Mouse (Mus musculus): Measurements from ENCODE around the gene Macrod2. TPM values are rescaled to one million over a fixed set of nuclear protein-coding genes. Genes with fewer than 3 reads are reported as not detected.

Gene Macrod2
- polyA plus RNA-seq, 1 experiment from 2014 or later = 45.9 TPM

DNA sequence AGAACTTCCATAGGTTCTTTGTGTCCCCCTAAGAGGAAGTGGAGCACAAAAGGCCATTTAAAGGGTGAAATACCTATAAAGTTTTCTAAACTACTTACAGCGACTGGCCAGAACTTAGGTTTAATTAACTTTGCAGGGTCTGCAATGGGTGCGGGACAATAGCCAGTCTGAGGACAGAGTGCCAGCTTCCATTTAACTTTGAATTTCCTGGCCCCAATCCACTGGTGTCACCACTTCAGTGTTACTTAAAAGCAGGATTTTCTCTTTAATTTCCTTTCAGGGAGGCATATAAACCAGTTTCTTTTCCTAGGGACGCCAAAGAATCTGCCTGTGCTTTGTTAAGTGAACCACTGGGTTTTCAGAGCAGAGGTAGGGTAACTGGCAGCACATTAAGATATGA, 303.5 kb downstream of the Macrod2 start:
- Histone ChIP-seq H3K27me3 (ENCODE audit: control insufficient read depth, insufficient read depth, low read length) (no peaks in the 10 kb centered on the region), H3K4me2 (no peak overlapping the region), H3K27ac (ENCODE audit: low read depth, low read length) (no peak overlapping the region), H3K4me1 (ENCODE audit: control insufficient read depth, insufficient read depth, low read length) (peaks cover 17% of the 10 kb centered on the region), H3K9ac (ENCODE audit: low read length) (no peak overlapping the region), H3K9me3 (ENCODE audit: control insufficient read depth, low read length) (no peaks in the 10 kb centered on the region), H3K4me3 (ENCODE audit: low read depth, low read length) (no peak overlapping the region), H3K36me3 (ENCODE audit: control insufficient read depth, insufficient read depth, low read length) (no peaks in the 10 kb centered on the region)
- DNase-seq (ENCODE audit: low spot score, missing footprints) (peak; percentile 88), ATAC-seq (ENCODE audit: low FRiP score) (no peak)
- WGBS = 10% methylated on average over 3 of the region's 3 CpGs

DNA sequence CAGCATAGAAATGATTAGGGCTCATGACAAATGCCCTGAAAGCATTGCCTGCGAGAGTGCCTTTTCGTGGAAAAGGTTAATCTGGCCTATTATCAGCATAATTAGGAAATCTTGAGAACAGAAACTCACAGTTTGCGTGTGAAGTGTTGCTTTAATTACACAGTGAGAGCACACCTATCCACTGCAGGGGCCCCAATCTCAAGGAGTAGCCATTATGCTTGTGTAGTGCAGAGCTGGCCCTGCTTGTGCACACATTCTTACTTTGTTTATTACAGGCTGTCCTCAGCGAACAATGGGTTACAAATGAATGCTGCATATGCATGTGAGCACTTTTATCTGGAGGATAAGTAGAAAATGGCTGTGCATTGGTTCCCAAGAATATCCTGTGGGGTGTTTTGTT, 308.3 kb downstream of the Macrod2 start:
- Histone ChIP-seq H3K36me3 (ENCODE audit: control insufficient read depth, insufficient read depth, low read length) (no peaks in the 10 kb centered on the region), H3K9me3 (ENCODE audit: control insufficient read depth, low read length) (no peaks in the 10 kb centered on the region), H3K9ac (ENCODE audit: low read length) (no peak overlapping the region), H3K27ac (ENCODE audit: low read depth, low read length) (no peak overlapping the region), H3K4me1 (ENCODE audit: control insufficient read depth, insufficient read depth, low read length) (peaks cover 27% of the 10 kb centered on the region), H3K4me3 (ENCODE audit: low read depth, low read length) (no peak overlapping the region), H3K4me2 (no peak overlapping the region), H3K27me3 (ENCODE audit: control insufficient read depth, insufficient read depth, low read length) (no peaks in the 10 kb centered on the region)
- no peak for DNase-seq (ENCODE audit: low spot score, missing footprints)
- WGBS = 26% methylated on average over 4 of the region's 4 CpGs
- no peak for ATAC-seq (ENCODE audit: low FRiP score)

DNA sequence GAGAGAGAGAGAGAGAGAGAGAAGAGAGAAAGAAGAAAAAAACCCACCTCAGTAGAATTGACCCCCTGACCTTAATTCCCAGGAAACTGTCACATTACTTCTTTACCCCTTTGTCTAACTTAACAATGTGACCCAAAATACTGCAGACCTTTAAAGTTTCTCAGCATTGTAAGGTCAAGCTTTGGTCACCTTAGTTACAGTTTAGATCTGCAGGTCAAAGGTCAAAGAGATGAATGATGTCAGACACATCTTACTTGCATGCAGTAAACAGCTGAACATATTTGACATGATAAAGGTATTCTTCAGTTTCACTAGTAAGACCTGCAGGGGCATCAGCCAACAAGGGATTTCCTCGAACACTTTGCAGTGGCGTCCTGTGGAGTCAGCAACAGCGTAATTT, 309.0 kb downstream of the Macrod2 start:
- H3K4me2 ChIP-seq = no peak overlapping the region
- H3K27me3 ChIP-seq (ENCODE audit: control insufficient read depth, insufficient read depth, low read length) = no peaks in the 10 kb centered on the region
- no peak overlapping the region for H3K9ac ChIP-seq (ENCODE audit: low read length)
- no peak overlapping the region for H3K27ac ChIP-seq (ENCODE audit: low read depth, low read length)
- ATAC-seq (ENCODE audit: low FRiP score) (peak; percentile 49), DNase-seq (ENCODE audit: low spot score, missing footprints) (peak; percentile 88)
- H3K9me3 ChIP-seq (ENCODE audit: control insufficient read depth, low read length) = no peaks in the 10 kb centered on the region
- H3K4me1 ChIP-seq (ENCODE audit: control insufficient read depth, insufficient read depth, low read length) = peaks cover 20% of the 10 kb centered on the region
- WGBS = 5% methylated on average over 3 of the region's 3 CpGs
- H3K4me3 ChIP-seq (ENCODE audit: low read depth, low read length) = no peak overlapping the region
- no peaks in the 10 kb centered on the region for H3K36me3 ChIP-seq (ENCODE audit: control insufficient read depth, insufficient read depth, low read length)

- Histone ChIP-seq H3K4me3 (ENCODE audit: low read depth, low read length) (no peak overlapping the region), H3K4me1 (ENCODE audit: control insufficient read depth, insufficient read depth, low read length) (peaks cover 20% of the 10 kb centered on the region), H3K27ac (ENCODE audit: low read depth, low read length) (no peak overlapping the region), H3K4me2 (no peak overlapping the region; the same call in 1 of the 2 replicates), H3K36me3 (ENCODE audit: control insufficient read depth, insufficient read depth, low read length) (no peaks in the 10 kb centered on the region), H3K9me3 (ENCODE audit: control insufficient read depth, low read length) (no peaks in the 10 kb centered on the region), H3K9ac (ENCODE audit: low read length) (no peak overlapping the region), H3K27me3 (ENCODE audit: control insufficient read depth, insufficient read depth, low read length) (no peaks in the 10 kb centered on the region)
- DNase-seq (ENCODE audit: low spot score, missing footprints) = peak; percentile 93
- 3% methylated on average over 2 of the region's 2 CpGs for WGBS
- ATAC-seq (ENCODE audit: low FRiP score) = peak; percentile 72
Measured at GRCm38 (mm10) chr2:140705278-140705677, 310.2 kb downstream of the Macrod2 start.

DNA sequence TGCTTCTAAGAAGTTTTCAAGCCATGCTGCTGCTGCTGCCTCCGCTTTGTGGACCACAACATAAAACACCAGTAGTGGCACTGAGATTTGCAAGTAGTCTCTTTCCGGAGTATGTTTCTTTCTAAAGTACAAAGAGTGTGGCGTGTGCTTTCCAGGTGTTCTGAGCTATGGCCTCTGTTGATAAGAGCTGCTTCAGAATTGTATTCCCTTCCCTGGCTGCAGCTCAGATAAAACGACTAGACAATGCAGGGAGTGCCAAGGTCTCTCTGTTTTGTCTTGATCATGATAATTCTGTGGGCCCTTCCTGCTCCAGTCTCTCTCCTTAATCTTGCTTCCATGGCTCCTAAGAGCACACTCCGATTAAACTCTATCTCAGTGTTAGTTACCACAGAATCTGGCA, 312.4 kb downstream of the Macrod2 start:
- DNase-seq (ENCODE audit: low spot score, missing footprints) = no peak
- no peaks in the 10 kb centered on the region for H3K27me3 ChIP-seq (ENCODE audit: control insufficient read depth, insufficient read depth, low read length)

GRCm38 (mm10) chr2:140715822-140716221, 320.7 kb downstream of the Macrod2 start:
- H3K4me3 ChIP-seq (ENCODE audit: low read depth, low read length) = no peak overlapping the region
- H3K9me3 ChIP-seq (ENCODE audit: control insufficient read depth, low read length) = no peaks in the 10 kb centered on the region
- ATAC-seq (ENCODE audit: low FRiP score) = no peak
- no peak overlapping the region for H3K27ac ChIP-seq (ENCODE audit: low read depth, low read length)
- no peaks in the 10 kb centered on the region for H3K36me3 ChIP-seq (ENCODE audit: control insufficient read depth, insufficient read depth, low read length)
- DNase-seq (ENCODE audit: low spot score, missing footprints) = no peak
- H3K4me2 ChIP-seq = no peak overlapping the region
- H3K4me1 ChIP-seq (ENCODE audit: control insufficient read depth, insufficient read depth, low read length) = no peaks in the 10 kb centered on the region
- no peaks in the 10 kb centered on the region for H3K27me3 ChIP-seq (ENCODE audit: control insufficient read depth, insufficient read depth, low read length)
- H3K9ac ChIP-seq (ENCODE audit: low read length) = no peak overlapping the region
- WGBS = 86% methylated on average over 4 of the region's 4 CpGs

More for the DNA sequence above, 312.4 kb downstream of the Macrod2 start:
- peaks cover 20% of the 10 kb centered on the region for H3K4me1 ChIP-seq (ENCODE audit: control insufficient read depth, insufficient read depth, low read length)
- H3K9me3 ChIP-seq (ENCODE audit: control insufficient read depth, low read length) = no peaks in the 10 kb centered on the region
- no peaks in the 10 kb centered on the region for H3K36me3 ChIP-seq (ENCODE audit: control insufficient read depth, insufficient read depth, low read length)
- H3K27ac ChIP-seq (ENCODE audit: low read depth, low read length) = no peak overlapping the region
- no peak overlapping the region for H3K4me2 ChIP-seq
- no peak overlapping the region for H3K9ac ChIP-seq (ENCODE audit: low read length)
- H3K4me3 ChIP-seq (ENCODE audit: low read depth, low read length) = no peak overlapping the region
- WGBS = 75% methylated on average over 5 of the region's 5 CpGs
- ATAC-seq (ENCODE audit: low FRiP score) = no peak

DNA sequence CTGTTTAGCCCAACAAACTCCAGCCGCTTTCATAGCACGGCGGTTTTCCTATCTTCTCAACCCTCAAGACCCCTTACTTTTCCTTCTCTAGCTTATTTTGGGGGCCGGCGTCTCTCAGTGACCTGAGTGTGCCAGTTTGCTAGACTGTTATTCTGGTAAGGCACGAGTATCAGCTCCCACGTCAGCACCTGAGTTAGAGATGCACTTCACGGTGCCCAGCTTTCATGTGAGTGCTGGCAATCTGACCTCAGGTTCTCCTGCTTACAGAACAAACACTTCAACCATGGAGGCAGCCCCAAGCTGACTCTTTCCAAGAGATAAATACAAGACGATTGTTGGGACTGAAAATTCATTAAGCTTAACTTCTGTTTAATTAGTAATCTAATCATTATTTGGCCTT, 322.3 kb downstream of the Macrod2 start:
- H3K9me3 ChIP-seq (ENCODE audit: control insufficient read depth, low read length) = no peaks in the 10 kb centered on the region
- no peak overlapping the region for H3K4me2 ChIP-seq
- H3K27me3 ChIP-seq (ENCODE audit: control insufficient read depth, insufficient read depth, low read length) = no peaks in the 10 kb centered on the region
- ATAC-seq (ENCODE audit: low FRiP score) (no peak), DNase-seq (ENCODE audit: low spot score, missing footprints) (no peak)
- H3K4me1 ChIP-seq (ENCODE audit: control insufficient read depth, insufficient read depth, low read length) = no peaks in the 10 kb centered on the region
- 89% methylated on average over 9 of the region's 9 CpGs for whole genome bisulfite sequencing
- no peak overlapping the region for H3K27ac ChIP-seq (ENCODE audit: low read depth, low read length)
- no peak overlapping the region for H3K4me3 ChIP-seq (ENCODE audit: low read depth, low read length)
- H3K36me3 ChIP-seq (ENCODE audit: control insufficient read depth, insufficient read depth, low read length) = no peaks in the 10 kb centered on the region
- H3K9ac ChIP-seq (ENCODE audit: low read length) = no peak overlapping the region

DNA sequence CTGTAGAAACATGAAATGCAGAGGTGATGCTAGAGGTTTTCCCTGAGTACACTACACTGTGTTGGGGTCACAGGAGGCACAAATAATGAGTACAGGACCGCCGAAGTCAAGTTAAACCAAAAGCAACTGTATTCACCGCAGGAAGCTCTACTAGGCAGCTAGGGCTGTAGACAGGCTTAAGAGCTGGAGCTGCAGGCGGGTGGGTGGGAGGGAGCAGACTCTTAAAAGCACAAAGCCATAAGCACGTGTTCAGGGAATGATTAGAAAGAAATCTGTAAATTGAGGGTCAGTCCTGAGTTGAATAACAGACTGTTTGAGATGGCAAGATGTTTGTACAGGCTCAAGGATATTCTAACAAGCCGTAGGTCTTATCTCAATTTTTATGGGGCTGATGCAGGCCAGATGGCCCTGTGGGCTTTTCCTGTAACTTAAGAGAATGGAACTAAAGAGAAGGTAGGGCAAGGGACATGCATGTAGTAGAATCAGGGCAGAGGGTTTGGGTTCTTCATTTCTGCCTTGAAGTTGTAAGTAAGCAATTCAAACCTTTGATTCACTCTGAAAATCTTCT, 337.6 kb downstream of the Macrod2 start:
- 58% methylated on average over 6 of the region's 6 CpGs for WGBS
- H3K27ac ChIP-seq (ENCODE audit: low read depth, low read length) = no peak overlapping the region
- DNase-seq (ENCODE audit: low spot score, missing footprints) (no peak), ATAC-seq (ENCODE audit: low FRiP score) (no peak)
- no peak overlapping the region for H3K4me2 ChIP-seq
- no peak overlapping the region for H3K9ac ChIP-seq (ENCODE audit: low read length)
- no peak overlapping the region for H3K4me3 ChIP-seq (ENCODE audit: low read depth, low read length)
- H3K27me3 ChIP-seq (ENCODE audit: control insufficient read depth, insufficient read depth, low read length) = no peaks in the 10 kb centered on the region
- H3K36me3 ChIP-seq (ENCODE audit: control insufficient read depth, insufficient read depth, low read length) = no peaks in the 10 kb centered on the region
- no peaks in the 10 kb centered on the region for H3K4me1 ChIP-seq (ENCODE audit: control insufficient read depth, insufficient read depth, low read length)
- H3K9me3 ChIP-seq (ENCODE audit: control insufficient read depth, low read length) = no peaks in the 10 kb centered on the region

DNA sequence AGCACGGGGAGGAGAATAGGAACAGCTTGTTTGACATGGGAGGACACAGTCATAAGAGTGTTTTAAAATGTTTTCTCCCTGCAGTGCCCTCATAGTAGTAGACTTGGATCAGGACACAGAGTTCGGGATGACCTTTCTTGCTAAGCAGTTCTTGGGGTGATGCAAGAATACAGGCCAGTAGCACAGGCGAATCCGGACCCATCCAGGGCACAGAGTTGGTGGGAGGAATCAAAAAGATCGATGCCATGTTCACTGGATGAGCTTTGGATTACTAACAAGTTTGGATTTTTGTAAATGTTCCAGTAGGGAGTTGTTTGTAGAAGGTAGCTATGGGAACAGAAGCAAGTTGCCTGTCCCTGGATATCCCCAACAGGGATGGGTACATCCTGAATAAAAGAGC, 345.4 kb downstream of the Macrod2 start:
- H3K9ac ChIP-seq (ENCODE audit: low read length) = no peak overlapping the region
- no peak overlapping the region for H3K4me2 ChIP-seq
- 90% methylated on average over 5 of the region's 5 CpGs for WGBS
- DNase-seq (ENCODE audit: low spot score, missing footprints) (no peak), ATAC-seq (ENCODE audit: low FRiP score) (no peak)
- no peaks in the 10 kb centered on the region for H3K36me3 ChIP-seq (ENCODE audit: control insufficient read depth, insufficient read depth, low read length)
- no peak overlapping the region for H3K4me3 ChIP-seq (ENCODE audit: low read depth, low read length)
- H3K27me3 ChIP-seq (ENCODE audit: control insufficient read depth, insufficient read depth, low read length) = no peaks in the 10 kb centered on the region
- H3K4me1 ChIP-seq (ENCODE audit: control insufficient read depth, insufficient read depth, low read length) = no peaks in the 10 kb centered on the region
- no peak overlapping the region for H3K27ac ChIP-seq (ENCODE audit: low read depth, low read length)
- no peaks in the 10 kb centered on the region for H3K9me3 ChIP-seq (ENCODE audit: control insufficient read depth, low read length)
